Mouse (Mus musculus) ES-E14 (cell line): Measurements from ENCODE around the gene Cacna1d. TPM values are rescaled to one million over a fixed set of nuclear protein-coding genes. Genes with fewer than 3 reads are reported as not detected.

ENCODE experiments used
- DNase-seq: peaks from one replicate; pipeline ENCODE4 v3.0.0-alpha.2; 2013; ENCODE audit warnings: low read depth, low spot score
- H3K27ac ChIP-seq: 2 replicates; pipeline ENCODE4 v1.5.1; 2012; ENCODE audit warnings: low read depth, mild to moderate bottlenecking, low read length, moderate library complexity, mixed read lengths; ENCODE audit not compliant: poor library complexity, insufficient read depth, severe bottlenecking
- H3K36me3 ChIP-seq: 2 replicates; pipeline ENCODE4 v1.6.1; 2012; ENCODE audit warnings: mild to moderate bottlenecking, low read length, moderate library complexity, mixed read lengths; ENCODE audit not compliant: control insufficient read depth, poor library complexity, insufficient read depth, severe bottlenecking
- H3K4me1 ChIP-seq, 2 experiments: fragments of 150-350 bp in 1 of 2; sonication (generic) in 1 of 2; 2 replicates each; pipeline ENCODE4 v1.6.1; 2012; ENCODE audit warnings: low read length in 2 of 2, mild to moderate bottlenecking in 1 of 2, mixed read lengths in 1 of 2; ENCODE audit not compliant: control insufficient read depth in 2 of 2, insufficient read depth in 2 of 2, poor library complexity in 1 of 2
- H3K4me3 ChIP-seq, 2 experiments: fragments of 150-350 bp in 1 of 2; sonication (generic) in 1 of 2; 2 replicates each; pipeline ENCODE4 v1.5.1; 2012; ENCODE audit warnings: low read length in 2 of 2, low read depth in 1 of 2, mild to moderate bottlenecking in 1 of 2, mixed read lengths in 1 of 2; ENCODE audit not compliant: insufficient read depth in 1 of 2, poor library complexity in 1 of 2, severe bottlenecking in 1 of 2
- H3K9ac ChIP-seq: 2 replicates; pipeline ENCODE4 v1.6.1; 2012; ENCODE audit warnings: low read depth, mild to moderate bottlenecking, low read length, mixed read lengths; ENCODE audit not compliant: poor library complexity, insufficient read depth, severe bottlenecking
- H3K9me3 ChIP-seq: fragments of 150-350 bp; sonication (generic); 2 replicates; pipeline ENCODE4 v1.6.1; 2012; ENCODE audit warnings: low read depth, mild to moderate bottlenecking, low read length; ENCODE audit not compliant: control insufficient read depth, insufficient read depth
- CHD2 ChIP-seq: IDR thresholded peaks from 2 replicates; pipeline ENCODE4 v1.6.1; 2014; ENCODE audit warnings: mild to moderate bottlenecking, low read depth, low read length, inconsistent platforms
- HCFC1 ChIP-seq: IDR thresholded peaks from 2 replicates; pipeline ENCODE4 v1.6.1; 2012; ENCODE audit warnings: low read length, inconsistent platforms, borderline replicate concordance; ENCODE audit not compliant: insufficient read depth
- MAFK ChIP-seq: IDR thresholded peaks from 2 replicates; pipeline ENCODE4 v1.6.1; 2014; ENCODE audit warnings: mild to moderate bottlenecking, low read depth, low read length, inconsistent platforms; ENCODE audit not compliant: insufficient read depth
- ZC3H11A ChIP-seq: IDR thresholded peaks from 2 replicates; pipeline ENCODE4 v1.6.1; 2012; ENCODE audit warnings: low read depth, mild to moderate bottlenecking, inconsistent platforms, low read length, borderline replicate concordance
- ZNF384 ChIP-seq: IDR thresholded peaks from 2 replicates; pipeline ENCODE4 v1.6.1; 2012; ENCODE audit warnings: low read depth, low read length, inconsistent platforms
- in situ Hi-C, 2 experiments: fragments of 600-800 bp; cut with MboI; formaldehyde crosslinking; loops; one replicate each; pipeline ENCODE4 v1.15.1; 2025; ENCODE audit warnings: low sequenced_read_pairs in 2 of 2, inconsistent platforms in 1 of 2; ENCODE audit not compliant: unreplicated experiment in 2 of 2
- total RNA-seq: library from RNA; depleted of rRNA; stranded (reverse); fragments of 300-350 nt; gene quantifications from 2 replicates; pipeline ENCODE4 v1.2.3, GENCODE M21; 2012

Cacna1d gene
- total RNA-seq, 1 experiment = 0.36 TPM

DNA sequence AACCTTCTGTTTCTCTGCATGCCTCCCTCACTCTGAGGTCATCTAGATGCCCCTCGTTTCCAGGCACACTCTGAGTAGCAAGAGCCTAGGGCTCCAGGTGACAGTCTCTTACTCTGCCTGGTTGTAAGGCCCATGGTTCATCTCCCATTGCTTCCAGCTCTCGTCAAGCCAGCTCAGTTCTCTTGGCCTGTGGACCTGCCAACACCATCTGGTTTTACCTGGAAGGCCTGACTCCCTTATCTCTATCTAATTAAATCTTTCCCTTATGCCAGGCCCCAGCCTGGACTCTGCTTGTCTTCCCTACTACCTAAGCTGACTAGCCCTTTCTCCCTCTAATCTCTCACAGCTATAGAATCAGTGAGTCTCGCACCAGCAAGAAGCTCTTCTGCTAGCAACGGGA lies 124.2 kb downstream of the Cacna1d start:
- no peak for TF ChIP-seq MAFK
- no peak for TF ChIP-seq ZNF384
- no peak for TF ChIP-seq CHD2
- no peak for TF ChIP-seq ZC3H11A
- TF ChIP-seq HCFC1 = no peak
- in situ Hi-C loops = no loop called here
- no peak for DNase-seq
- Histone ChIP-seq H3K27ac (no peak overlapping the region), H3K4me3 (no peak overlapping the region), H3K36me3 (no peaks in the 10 kb centered on the region), H3K9me3 (no peaks in the 10 kb centered on the region), H3K4me1 (no peaks in the 10 kb centered on the region), H3K9ac (no peak overlapping the region)

DNA sequence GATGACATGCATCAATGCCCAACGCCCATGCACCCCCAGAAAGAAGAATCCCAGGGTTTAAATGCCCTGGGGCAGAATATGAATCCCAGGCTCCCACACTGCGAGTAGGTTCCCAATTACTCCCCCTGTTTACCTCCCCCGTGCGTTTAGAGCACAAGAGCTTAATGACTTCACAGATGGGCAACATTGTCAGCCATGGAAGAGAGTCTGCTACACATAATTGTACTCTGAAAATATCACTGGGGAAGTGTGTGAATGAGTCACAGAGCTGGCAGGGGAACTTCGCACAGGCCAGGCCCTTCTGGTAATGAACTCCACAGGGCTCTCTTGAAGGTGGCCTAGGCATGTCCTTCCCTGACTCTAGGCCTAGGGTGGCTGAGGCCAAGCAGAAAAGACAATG lies 125.4 kb downstream of the Cacna1d start:
- in situ Hi-C loops = no loop called here

GRCm38 (mm10) chr14:30363487-30364167 lies 127.6 kb downstream of the Cacna1d start:
- Histone ChIP-seq H3K9ac (no peak overlapping the region), H3K27ac (no peak overlapping the region), H3K9me3 (no peaks in the 10 kb centered on the region), H3K4me3 (no peak overlapping the region), H3K36me3 (no peaks in the 10 kb centered on the region), H3K4me1 (no peaks in the 10 kb centered on the region)
- TF ChIP-seq MAFK (no peak), ZC3H11A (no peak), ZNF384 (no peak), HCFC1 (no peak), CHD2 (no peak)
- no peak for DNase-seq
- in situ Hi-C loops = no loop called here

More for the DNA sequence above, 125.4 kb downstream of the Cacna1d start:
- no peak for TF ChIP-seq ZC3H11A
- TF ChIP-seq MAFK = no peak
- TF ChIP-seq CHD2 = no peak
- no peak for TF ChIP-seq HCFC1
- TF ChIP-seq ZNF384 = no peak
- Histone ChIP-seq H3K9me3 (no peaks in the 10 kb centered on the region), H3K27ac (no peak overlapping the region), H3K4me1 (no peaks in the 10 kb centered on the region), H3K9ac (no peak overlapping the region), H3K36me3 (no peaks in the 10 kb centered on the region), H3K4me3 (no peak overlapping the region)
- DNase-seq = no peak

GRCm38 (mm10) chr14:30362370-30362769 lies 128.9 kb downstream of the Cacna1d start:
- no peak for DNase-seq
- no peak overlapping the region for H3K27ac ChIP-seq

GRCm38 (mm10) chr14:30360478-30360877 lies 130.8 kb downstream of the Cacna1d start:
- Histone ChIP-seq H3K27ac (no peak overlapping the region), H3K9ac (no peak overlapping the region), H3K9me3 (no peaks in the 10 kb centered on the region), H3K4me3 (no peak overlapping the region), H3K36me3 (no peaks in the 10 kb centered on the region), H3K4me1 (no peaks in the 10 kb centered on the region)
- in situ Hi-C loops = no loop called here
- TF ChIP-seq ZC3H11A = no peak
- TF ChIP-seq MAFK = no peak
- no peak for TF ChIP-seq HCFC1
- TF ChIP-seq ZNF384 = no peak
- TF ChIP-seq CHD2 = no peak
- no peak for DNase-seq

More at GRCm38 (mm10) chr14:30362370-30362769, 128.9 kb downstream of the Cacna1d start:
- Histone ChIP-seq H3K9ac (no peak overlapping the region), H3K36me3 (no peaks in the 10 kb centered on the region), H3K4me1 (no peaks in the 10 kb centered on the region), H3K9me3 (no peaks in the 10 kb centered on the region), H3K4me3 (no peak overlapping the region)
- TF ChIP-seq ZC3H11A = no peak
- TF ChIP-seq MAFK = no peak
- no peak for TF ChIP-seq HCFC1
- no peak for TF ChIP-seq CHD2
- TF ChIP-seq ZNF384 = no peak
- in situ Hi-C loops = no loop called here
